Mouse (Mus musculus): Measurements from ENCODE around the gene Gm10974. TPM values are rescaled to one million over a fixed set of nuclear protein-coding genes. Genes with fewer than 3 reads are reported as not detected.

The Gm10974 gene
- polyA plus RNA-seq, 1 experiment from 2014 or later, result not detected

DNA sequence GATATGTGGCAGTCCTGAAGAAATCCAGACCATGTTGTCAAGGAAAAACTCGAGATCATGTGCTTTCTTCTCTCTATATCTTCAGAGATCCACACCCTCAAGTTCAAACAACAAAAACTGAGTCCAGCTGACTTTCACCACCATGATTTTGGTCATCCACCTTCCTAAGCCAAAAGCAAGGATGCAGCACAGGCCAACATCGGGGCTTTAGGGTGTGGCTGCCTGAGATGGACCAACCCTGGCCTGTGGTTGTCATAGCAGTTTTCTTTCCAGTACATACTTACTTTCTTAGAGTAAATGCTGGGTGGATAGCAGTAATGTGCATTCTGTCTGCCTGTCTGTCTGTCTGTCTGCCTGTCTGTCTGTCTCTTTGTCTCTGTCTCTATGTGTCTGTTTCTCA, 294 bp upstream of the Gm10974 start:
- no peak overlapping the region for H3K4me3 ChIP-seq (replicated peaks)
- no peak overlapping the region for H3K27ac ChIP-seq
- H3K4me2 ChIP-seq (replicated peaks), result no peak overlapping the region
- H3K27me3 ChIP-seq, result no peaks in the 10 kb centered on the region
- ATAC-seq, result no peak
- 81% methylated on average over 2 of the region's 2 CpGs for WGBS
- no peaks in the 10 kb centered on the region for H3K4me1 ChIP-seq (replicated peaks)
- H3K9me3 ChIP-seq, result 0 out of 2 replicates have a peak, but pooled peaks cover 8% of the 10 kb centered on the region
- H3K36me3 ChIP-seq, result no peaks in the 10 kb centered on the region
- no peak overlapping the region for H3K9ac ChIP-seq (replicated peaks)

DNA sequence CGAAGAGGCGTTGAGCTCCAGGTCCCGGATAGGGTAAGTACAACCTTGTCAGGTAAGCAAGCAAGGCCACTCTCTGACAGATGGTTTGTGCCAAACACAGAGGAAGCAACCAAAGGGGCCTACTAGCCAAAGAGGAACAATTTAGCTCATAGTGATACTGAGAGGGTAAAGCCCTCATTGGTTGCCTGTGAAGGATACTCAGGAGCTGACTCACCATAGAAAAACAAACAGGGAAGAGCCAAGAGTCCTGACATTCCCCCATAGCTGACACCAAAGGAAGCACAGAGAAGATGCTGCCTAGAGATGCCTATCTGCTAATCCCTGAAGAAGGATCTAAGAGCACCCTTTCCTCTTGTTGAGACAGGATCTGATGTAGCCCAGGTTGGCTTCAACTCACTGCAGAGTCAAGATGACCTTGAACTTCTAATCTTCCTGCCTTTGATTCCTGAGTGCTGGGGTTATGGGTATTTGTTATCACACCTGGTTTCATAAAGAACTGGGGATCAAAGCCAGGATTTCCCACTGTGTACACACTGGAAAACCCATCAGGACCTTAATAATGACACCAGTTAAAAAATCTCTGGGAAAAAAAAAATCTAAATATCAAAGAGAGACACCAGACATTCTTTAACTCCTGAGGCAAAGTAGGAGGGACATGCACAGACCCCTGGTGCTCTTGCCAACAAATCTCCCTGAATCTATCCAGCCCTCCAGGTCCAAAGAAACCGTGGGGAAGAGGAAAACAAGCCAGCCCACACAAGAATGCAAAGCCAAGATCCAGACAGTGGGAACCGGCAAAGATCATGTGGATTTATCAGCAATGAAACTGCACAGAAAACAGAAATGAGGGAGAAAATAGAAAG, 3.6 kb downstream of the Gm10974 start:
- no peaks in the 10 kb centered on the region for H3K9me3 ChIP-seq
- ATAC-seq, result no peak
- no peak overlapping the region for H3K27ac ChIP-seq
- no peaks in the 10 kb centered on the region for H3K4me1 ChIP-seq (replicated peaks)
- WGBS, result 75% methylated on average over 5 of the region's 5 CpGs
- no peaks in the 10 kb centered on the region for H3K36me3 ChIP-seq
- H3K4me2 ChIP-seq (replicated peaks), result no peak overlapping the region
- no peak overlapping the region for H3K4me3 ChIP-seq (replicated peaks)
- H3K9ac ChIP-seq (replicated peaks), result no peak overlapping the region
- H3K27me3 ChIP-seq, result no peaks in the 10 kb centered on the region

DNA sequence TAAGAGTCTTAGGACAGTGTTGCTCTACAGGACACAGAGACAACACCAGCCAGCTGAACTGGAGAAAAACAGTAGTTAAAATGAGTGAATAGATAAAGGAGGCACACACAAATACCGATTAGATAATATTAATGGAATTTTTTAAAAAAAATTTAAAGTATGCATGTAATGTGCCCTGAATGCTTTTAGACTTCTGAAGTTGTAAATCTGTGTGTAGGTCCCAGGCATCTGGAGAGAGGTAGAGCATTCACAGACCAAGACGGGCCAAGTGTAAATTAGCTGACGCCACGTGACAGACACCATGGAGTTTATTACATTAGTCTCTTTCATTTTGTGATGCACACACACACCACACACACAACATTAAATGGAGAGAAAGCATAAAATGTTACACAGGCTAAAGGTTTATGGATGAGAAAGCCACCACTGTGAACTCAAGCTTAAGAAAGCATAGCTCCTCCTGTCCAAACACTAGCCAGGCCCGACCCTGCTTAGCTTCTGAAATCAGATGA, 4.3 kb downstream of the Gm10974 start:
- no peaks in the 10 kb centered on the region for H3K9me3 ChIP-seq
- whole genome bisulfite sequencing, result 82% methylated on average over 5 of the region's 5 CpGs
- H3K9ac ChIP-seq (replicated peaks), result no peak overlapping the region

DNA sequence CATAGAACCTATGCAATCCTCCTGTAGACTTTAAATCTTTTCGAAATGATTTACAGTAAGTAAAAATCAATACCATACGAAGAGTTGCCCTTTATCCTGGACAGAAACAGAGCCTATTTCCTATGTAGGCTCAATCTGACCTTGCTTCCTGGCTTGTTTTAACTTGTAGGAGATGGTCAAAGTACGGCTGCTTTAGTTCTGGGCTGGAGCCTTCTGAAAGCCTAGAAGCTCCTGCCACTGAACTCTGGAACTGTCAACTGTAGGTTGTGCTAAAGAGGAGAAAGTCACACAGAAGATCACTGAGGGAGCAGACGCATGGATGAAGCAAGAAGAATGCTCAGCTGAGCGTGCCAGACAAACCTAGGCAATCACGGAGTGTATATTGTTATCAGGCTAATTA, 5.3 kb downstream of the Gm10974 start:
- H3K4me1 ChIP-seq (replicated peaks), result no peaks in the 10 kb centered on the region
- no peaks in the 10 kb centered on the region for H3K36me3 ChIP-seq
- H3K27me3 ChIP-seq, result no peaks in the 10 kb centered on the region
- WGBS, result 91% methylated on average over 6 of the region's 6 CpGs
- H3K4me2 ChIP-seq (replicated peaks), result no peak overlapping the region
- H3K27ac ChIP-seq, result no peak overlapping the region
- no peak overlapping the region for H3K9ac ChIP-seq (replicated peaks)
- no peak for ATAC-seq
- H3K4me3 ChIP-seq (replicated peaks), result no peak overlapping the region
- H3K9me3 ChIP-seq, result no peaks in the 10 kb centered on the region

More for the DNA sequence above, 4.3 kb downstream of the Gm10974 start:
- ATAC-seq, result no peak
- Histone ChIP-seq H3K4me1 (replicated peaks) (no peaks in the 10 kb centered on the region), H3K36me3 (no peaks in the 10 kb centered on the region), H3K4me2 (replicated peaks) (no peak overlapping the region), H3K27ac (no peak overlapping the region), H3K27me3 (no peaks in the 10 kb centered on the region), H3K4me3 (replicated peaks) (no peak overlapping the region)

DNA sequence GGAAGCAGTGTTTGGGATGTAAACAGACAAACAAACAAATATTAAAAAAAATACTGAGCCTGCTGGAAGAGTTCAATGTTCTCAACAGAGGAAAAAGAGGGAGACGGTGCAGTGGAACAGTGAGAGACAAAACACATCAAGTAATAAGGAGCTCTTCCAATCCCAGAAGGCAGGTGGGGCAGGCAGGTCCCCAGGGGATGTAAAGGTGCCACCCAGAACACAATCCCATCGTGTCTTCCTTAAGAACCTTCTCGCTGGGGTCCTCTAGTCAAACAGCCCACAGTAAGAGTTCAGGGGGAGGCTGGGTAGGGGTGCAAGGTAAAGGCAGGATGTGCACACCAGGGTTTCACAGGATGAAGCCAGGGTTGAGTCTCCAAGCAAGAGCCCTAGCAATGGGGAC, 7.7 kb downstream of the Gm10974 start:
- Histone ChIP-seq H3K9ac (replicated peaks) (no peak overlapping the region), H3K4me3 (replicated peaks) (no peak overlapping the region), H3K27ac (no peak overlapping the region), H3K9me3 (no peaks in the 10 kb centered on the region), H3K4me2 (replicated peaks) (no peak overlapping the region), H3K36me3 (no peaks in the 10 kb centered on the region), H3K4me1 (replicated peaks) (0 out of 2 replicates have a peak, but pooled peaks cover 5% of the 10 kb centered on the region), H3K27me3 (no peaks in the 10 kb centered on the region)
- ATAC-seq, result no peak
- 94% methylated on average over 3 of the region's 3 CpGs for WGBS

DNA sequence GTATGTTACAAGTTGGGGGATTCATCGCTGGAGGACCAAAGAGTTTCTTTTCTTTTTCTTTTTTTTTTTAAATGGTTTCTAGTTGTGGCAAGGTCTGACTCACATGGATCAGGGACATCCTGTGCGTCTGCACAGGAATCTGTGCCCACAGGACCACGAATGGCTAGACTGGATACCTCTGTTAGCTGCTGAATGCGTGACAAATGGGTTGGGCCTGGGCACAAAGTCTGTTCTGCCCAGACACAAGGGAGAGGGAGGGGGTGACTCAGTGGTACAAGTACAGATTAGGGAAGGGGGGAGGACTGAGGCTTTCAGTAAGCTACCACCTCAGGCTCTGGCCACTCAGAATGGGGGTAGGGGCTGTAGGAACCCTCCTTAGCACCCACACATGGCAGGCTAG, 10.0 kb downstream of the Gm10974 start:
- Histone ChIP-seq H3K27ac (no peak overlapping the region), H3K4me2 (replicated peaks) (no peak overlapping the region), H3K9ac (replicated peaks) (no peak overlapping the region), H3K4me3 (replicated peaks) (no peak overlapping the region), H3K9me3 (no peaks in the 10 kb centered on the region), H3K4me1 (replicated peaks) (0 out of 2 replicates have a peak, but pooled peaks cover 5% of the 10 kb centered on the region), H3K36me3 (no peaks in the 10 kb centered on the region), H3K27me3 (no peaks in the 10 kb centered on the region)
- ATAC-seq, result no peak
- WGBS, result 85% methylated on average over 4 of the region's 4 CpGs

DNA sequence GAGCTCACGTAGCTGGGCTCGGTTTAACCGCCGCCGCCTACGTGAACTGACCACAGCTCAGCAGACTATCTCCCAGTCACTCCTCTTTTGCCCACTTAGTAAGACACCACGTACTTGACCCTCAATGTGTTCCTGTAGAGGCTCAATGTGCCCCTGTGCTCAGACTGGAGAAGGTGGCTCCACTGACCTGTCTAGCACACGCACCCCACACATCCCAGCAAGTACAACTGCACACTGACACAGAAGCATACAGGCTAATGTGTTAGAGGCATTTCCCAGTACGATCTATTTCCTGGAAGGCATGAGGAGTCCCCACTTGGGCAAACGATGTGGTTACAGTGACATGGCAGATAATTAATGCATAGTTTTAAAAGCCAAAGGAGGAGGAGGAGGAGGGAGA, 10.9 kb downstream of the Gm10974 start:
- H3K9me3 ChIP-seq, result no peaks in the 10 kb centered on the region
- no peak overlapping the region for H3K4me2 ChIP-seq (replicated peaks)
- no peaks in the 10 kb centered on the region for H3K36me3 ChIP-seq
- no peak overlapping the region for H3K27ac ChIP-seq
- 89% methylated on average over 10 of the region's 10 CpGs for WGBS
- 0 out of 2 replicates have a peak, but pooled peaks cover 5% of the 10 kb centered on the region for H3K4me1 ChIP-seq (replicated peaks)
- H3K9ac ChIP-seq (replicated peaks), result no peak overlapping the region
- no peaks in the 10 kb centered on the region for H3K27me3 ChIP-seq
- no peak overlapping the region for H3K4me3 ChIP-seq (replicated peaks)
- ATAC-seq, result no peak

DNA sequence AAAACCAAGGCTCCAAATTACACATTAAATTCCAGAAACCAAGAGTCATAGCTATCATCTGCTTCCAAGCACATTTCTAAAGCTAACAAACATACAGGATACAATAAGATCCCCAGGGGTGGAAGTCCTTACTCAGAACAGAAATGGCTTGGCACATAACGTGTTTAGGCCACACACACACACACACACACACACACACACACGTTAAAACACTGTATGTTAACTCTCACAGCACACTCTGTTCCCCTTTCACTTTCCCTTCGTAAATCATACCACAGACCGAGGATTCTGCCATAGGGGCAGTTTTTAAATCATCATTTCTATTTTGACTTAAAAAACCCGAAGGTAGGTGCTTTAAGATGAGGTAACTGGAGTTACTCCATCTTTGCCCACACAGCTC, 18.5 kb downstream of the Gm10974 start:
- 89% methylated on average over 5 of the region's 5 CpGs for WGBS
- Histone ChIP-seq H3K4me3 (replicated peaks) (no peak overlapping the region), H3K27ac (no peak overlapping the region), H3K4me1 (replicated peaks) (peaks cover 18% of the 10 kb centered on the region), H3K4me2 (replicated peaks) (no peak overlapping the region), H3K9me3 (no peaks in the 10 kb centered on the region), H3K9ac (replicated peaks) (no peak overlapping the region), H3K36me3 (no peaks in the 10 kb centered on the region), H3K27me3 (peaks cover 27% of the 10 kb centered on the region)
- no peak for ATAC-seq

DNA sequence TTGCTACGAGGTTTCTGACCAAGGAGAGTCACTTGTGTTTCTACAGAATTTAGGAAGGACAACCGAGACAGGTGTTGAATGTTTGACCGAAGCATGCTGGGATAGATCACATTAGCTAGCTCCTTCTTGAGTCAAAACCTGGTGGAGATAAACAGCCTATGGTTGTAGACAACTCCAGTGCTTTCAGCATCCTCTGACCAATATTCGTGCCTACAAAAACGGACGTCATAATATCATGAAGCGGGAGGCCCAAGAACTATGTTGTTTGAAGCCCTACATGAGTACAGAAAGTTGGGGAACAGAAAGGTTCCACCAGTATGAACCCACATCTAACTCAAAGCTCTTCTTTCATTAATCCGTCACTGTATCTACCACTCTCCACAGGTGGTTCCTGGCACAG, 19.2 kb downstream of the Gm10974 start:
- H3K36me3 ChIP-seq, result no peaks in the 10 kb centered on the region
- H3K4me2 ChIP-seq (replicated peaks), result no peak overlapping the region
- ATAC-seq, result no peak
- H3K4me1 ChIP-seq (replicated peaks), result peaks cover 18% of the 10 kb centered on the region
- WGBS, result 93% methylated on average over 8 of the region's 8 CpGs
- H3K9me3 ChIP-seq, result no peaks in the 10 kb centered on the region
- peaks cover 27% of the 10 kb centered on the region for H3K27me3 ChIP-seq
- H3K4me3 ChIP-seq (replicated peaks), result no peak overlapping the region
- H3K27ac ChIP-seq, result no peak overlapping the region
- no peak overlapping the region for H3K9ac ChIP-seq (replicated peaks)

DNA sequence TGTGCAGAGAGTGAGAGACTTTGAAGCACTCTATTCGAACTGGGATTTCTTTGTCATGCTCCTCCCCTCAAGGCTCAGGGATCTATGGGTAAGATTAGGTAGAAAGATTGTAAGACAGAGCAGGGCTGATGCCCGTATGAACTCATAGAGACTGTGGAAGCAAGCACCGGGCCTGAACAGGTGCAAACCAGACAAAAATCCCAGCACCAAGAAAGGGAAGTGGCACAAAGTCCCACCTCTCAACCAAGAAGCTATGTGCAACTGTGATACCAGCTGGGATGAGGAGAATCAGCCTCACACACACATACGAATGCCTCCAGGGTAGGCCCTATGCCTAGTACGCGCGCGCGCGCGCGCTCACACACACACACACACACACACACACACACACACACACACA, 20.1 kb downstream of the Gm10974 start:
- WGBS, result 92% methylated on average over 12 of the region's 12 CpGs
- H3K36me3 ChIP-seq, result no peaks in the 10 kb centered on the region
- no peak overlapping the region for H3K9ac ChIP-seq (replicated peaks)
- H3K27ac ChIP-seq, result no peak overlapping the region
- H3K4me2 ChIP-seq (replicated peaks), result no peak overlapping the region
- H3K27me3 ChIP-seq, result peaks cover 27% of the 10 kb centered on the region
- H3K4me1 ChIP-seq (replicated peaks), result peaks cover 18% of the 10 kb centered on the region
- H3K4me3 ChIP-seq (replicated peaks), result no peak overlapping the region
- no peaks in the 10 kb centered on the region for H3K9me3 ChIP-seq
- ATAC-seq, result no peak

DNA sequence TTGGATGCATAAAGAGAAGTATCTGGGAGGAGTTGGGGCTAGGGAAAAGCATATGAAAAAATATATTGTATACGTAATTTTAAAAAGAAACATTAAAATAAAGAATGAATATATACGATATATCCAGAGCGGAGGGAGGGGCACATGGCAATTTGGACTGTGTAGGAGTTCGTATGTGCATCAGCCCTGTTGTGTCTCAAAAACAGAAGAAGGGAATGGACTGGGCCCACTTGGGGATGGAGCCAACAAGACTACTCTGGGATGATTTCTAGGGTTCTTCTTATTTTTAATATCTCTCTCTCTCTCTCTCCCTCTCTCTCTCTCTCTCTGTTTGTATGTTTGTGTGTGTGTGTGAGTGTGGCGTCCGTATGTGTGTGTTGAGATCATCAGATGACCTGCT, 20.7 kb downstream of the Gm10974 start:
- Histone ChIP-seq H3K27me3 (peaks cover 27% of the 10 kb centered on the region), H3K27ac (no peak overlapping the region), H3K4me2 (replicated peaks) (no peak overlapping the region), H3K9ac (replicated peaks) (no peak overlapping the region), H3K36me3 (no peaks in the 10 kb centered on the region), H3K4me1 (replicated peaks) (peaks cover 18% of the 10 kb centered on the region), H3K9me3 (no peaks in the 10 kb centered on the region), H3K4me3 (replicated peaks) (no peak overlapping the region)
- WGBS, result 90% methylated on average over 6 of the region's 6 CpGs
- no peak for ATAC-seq

DNA sequence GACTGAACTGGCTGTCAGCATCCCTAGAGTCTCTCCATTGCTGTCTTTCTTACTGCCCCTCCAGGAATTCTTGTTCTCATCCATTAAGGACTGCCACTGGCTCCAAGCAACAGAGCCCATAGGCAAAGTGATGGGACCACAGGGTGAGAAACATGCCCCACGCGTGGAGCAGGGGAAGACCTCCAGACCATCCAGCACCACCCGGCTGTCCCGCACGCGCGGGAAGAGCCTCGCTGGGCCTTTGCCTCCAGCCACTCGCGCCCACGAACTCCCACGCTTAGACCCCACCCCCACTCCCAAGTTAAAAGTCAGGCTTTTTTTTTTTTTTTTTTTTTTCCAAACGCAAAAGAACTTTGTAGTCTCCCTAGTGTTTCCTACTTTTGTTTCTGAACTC, 21.7 kb downstream of the Gm10974 start:
- peak overlapping the region; percentile 66; the same call in 1 of the 2 replicates for H3K9ac ChIP-seq (replicated peaks)
- 3% methylated on average over 13 of the region's 13 CpGs for WGBS
- no peaks in the 10 kb centered on the region for H3K9me3 ChIP-seq
- H3K27me3 ChIP-seq, result peaks cover 27% of the 10 kb centered on the region
- no peaks in the 10 kb centered on the region for H3K36me3 ChIP-seq
- H3K4me2 ChIP-seq (replicated peaks), result peak overlapping the region; percentile 93
- peaks cover 18% of the 10 kb centered on the region for H3K4me1 ChIP-seq (replicated peaks)
- H3K4me3 ChIP-seq (replicated peaks), result peak overlapping the region; percentile 50
- no peak for ATAC-seq
- H3K27ac ChIP-seq, result no peak overlapping the region
